Mouse (Mus musculus): ENCODE measurements around the gene Pdlim5.
"Not testable (repeated sequence)": the region's sequence is repeated elsewhere in the genome, so short reads cannot be mapped to it uniquely, and the experiment has no call there.

Pdlim5 gene

GRCm38 (mm10) chr3:142196142-142196541, 199.4 kb downstream of the Pdlim5 start:
- no peak for DNase-seq (ENCODE audit: inconsistent age in 2 of 2, low spot score in 1 of 2)

- DNase-seq (ENCODE audit: inconsistent age in 2 of 2, low spot score in 1 of 2), result not testable (repeated sequence)
These were observed 203.9 kb downstream of the Pdlim5 start for GRCm38 (mm10) chr3:142191627-142192026.

All from adrenal gland, adult (tissue).